Mouse (Mus musculus) right cerebral cortex, postnatal 4 days (tissue): ENCODE data around the gene 1700015G11Rik.

Source experiments
- DNase-seq: peaks from one replicate; pipeline ENCODE4 v3.0.0-alpha.2; 2022

1700015G11Rik gene

GRCm38 (mm10) chr7:51964681-51965080, 50.8 kb downstream of the 1700015G11Rik start:
- DNase-seq = no peak

GRCm38 (mm10) chr7:51962219-51962952, 53.1 kb downstream of the 1700015G11Rik start:
- DNase-seq = no peak
